Mouse (Mus musculus) layer of hippocampus, adult 9-10 months (tissue): ENCODE results near the gene Gm20834.
"Not testable (repeated sequence)": the region's sequence is repeated elsewhere in the genome, so short reads cannot be mapped to it uniquely, and the experiment has no call there.

Source experiments
- DNase-seq: peaks from one replicate; pipeline ENCODE4 v3.0.0; 2022; ENCODE audit warnings: low spot score

Gene Gm20834

DNA sequence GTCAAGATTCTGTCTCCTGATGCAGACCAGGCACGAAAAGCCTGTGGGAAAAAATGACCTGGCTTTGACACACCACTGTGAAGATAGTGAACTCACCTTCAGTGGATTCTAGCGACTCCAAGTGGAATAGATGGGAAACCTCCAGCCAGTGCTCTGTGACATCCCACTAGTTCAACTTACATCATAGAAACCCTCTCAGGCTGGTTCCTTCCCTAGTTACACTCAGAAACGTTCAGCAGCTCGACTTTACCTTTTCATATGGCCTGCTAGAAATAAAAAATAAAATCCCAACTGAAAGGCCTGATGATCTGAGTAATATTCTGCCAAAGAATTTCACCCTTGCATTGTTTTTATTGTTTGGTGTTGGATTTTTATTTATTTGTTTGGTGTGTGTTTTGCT lies at the start of gene Gm20834:
Gene Gm20834, minus strand, starts transcription at position 101 of the 400 bp plus-strand sequence.
- not testable (repeated sequence) for DNase-seq
